Mouse (Mus musculus): ENCODE results near the gene Gm136. TPM values are rescaled to one million over a fixed set of nuclear protein-coding genes. Genes with fewer than 3 reads are reported as not detected.

Gene Gm136
- total and polyA plus RNA-seq, 2 experiments from 2014 or later: not detected

- Histone ChIP-seq H3K4me1 (ENCODE audit: insufficient read depth, low read length) (no peaks in the 10 kb centered on the region), H3K4me3 (ENCODE audit: low read length) (no peak overlapping the region), H3K27me3 (ENCODE audit: insufficient read depth, low read length) (no peaks in the 10 kb centered on the region), H3K27ac (no peak overlapping the region), H3K4me2 (ENCODE audit: low read depth, low read length) (no peak overlapping the region), H3K9me3 (ENCODE audit: low read length) (peaks cover 6% of the 10 kb centered on the region; the same call in 1 of the 2 replicates), H3K9ac (replicated peaks; ENCODE audit: low read length) (no peak overlapping the region), H3K36me3 (ENCODE audit: insufficient read depth, low read length) (no peaks in the 10 kb centered on the region)
- ATAC-seq (no peak), DNase-seq (ENCODE audit: low spot score) (no peak)
- 97% methylated on average over 12 of the region's 12 CpGs for WGBS
- no peak for TF ChIP-seq CTCF (IDR thresholded peaks at IDR 0.05; ENCODE audit: low read depth)
These were observed 36.6 kb downstream of the Gm136 start for GRCm38 (mm10) chr4:34719421-34719820.

- Histone ChIP-seq H3K27ac (no peak overlapping the region), H3K4me3 (ENCODE audit: low read length) (no peak overlapping the region), H3K9me3 (ENCODE audit: low read length) (no peaks in the 10 kb centered on the region), H3K4me1 (ENCODE audit: insufficient read depth, low read length) (no peaks in the 10 kb centered on the region), H3K27me3 (ENCODE audit: insufficient read depth, low read length) (no peaks in the 10 kb centered on the region), H3K36me3 (ENCODE audit: insufficient read depth, low read length) (no peaks in the 10 kb centered on the region), H3K9ac (replicated peaks; ENCODE audit: low read length) (no peak overlapping the region), H3K4me2 (ENCODE audit: low read depth, low read length) (no peak overlapping the region)
- TF ChIP-seq CTCF (IDR thresholded peaks at IDR 0.05; ENCODE audit: low read depth): no peak
- DNase-seq (ENCODE audit: low spot score) (no peak), ATAC-seq (no peak)
- WGBS: 98% methylated on average over 1 of the region's 1 CpGs
These were observed 41.0 kb downstream of the Gm136 start for GRCm38 (mm10) chr4:34715062-34715461.

GRCm38 (mm10) chr4:34708127-34708526 lies 47.9 kb downstream of the Gm136 start:
- H3K4me3 ChIP-seq (ENCODE audit: low read length): no peak overlapping the region
- H3K4me2 ChIP-seq (ENCODE audit: low read depth, low read length): no peak overlapping the region
- no peak overlapping the region for H3K9ac ChIP-seq (replicated peaks; ENCODE audit: low read length)
- no peak overlapping the region for H3K27ac ChIP-seq
- no peak for DNase-seq (ENCODE audit: low spot score)
- no peak for ATAC-seq
- H3K27me3 ChIP-seq (ENCODE audit: insufficient read depth, low read length): no peaks in the 10 kb centered on the region
- no peaks in the 10 kb centered on the region for H3K36me3 ChIP-seq (ENCODE audit: insufficient read depth, low read length)
- no peaks in the 10 kb centered on the region for H3K4me1 ChIP-seq (ENCODE audit: insufficient read depth, low read length)
- H3K9me3 ChIP-seq (ENCODE audit: low read length): no peaks in the 10 kb centered on the region
- TF ChIP-seq CTCF (IDR thresholded peaks at IDR 0.05; ENCODE audit: low read depth): no peak
- 78% methylated on average over 3 of the region's 3 CpGs for WGBS

GRCm38 (mm10) chr4:34707248-34707647 lies 48.8 kb downstream of the Gm136 start:
- no peak overlapping the region for H3K9ac ChIP-seq (replicated peaks; ENCODE audit: low read length)
- TF ChIP-seq CTCF (IDR thresholded peaks at IDR 0.05; ENCODE audit: low read depth): no peak
- H3K4me3 ChIP-seq (ENCODE audit: low read length): no peak overlapping the region
- H3K27ac ChIP-seq: no peak overlapping the region
- no peaks in the 10 kb centered on the region for H3K27me3 ChIP-seq (ENCODE audit: insufficient read depth, low read length)
- H3K9me3 ChIP-seq (ENCODE audit: low read length): no peaks in the 10 kb centered on the region
- H3K4me2 ChIP-seq (ENCODE audit: low read depth, low read length): no peak overlapping the region
- 70% methylated on average over 3 of the region's 3 CpGs for WGBS
- no peak for DNase-seq (ENCODE audit: low spot score)
- H3K36me3 ChIP-seq (ENCODE audit: insufficient read depth, low read length): no peaks in the 10 kb centered on the region
- no peak for ATAC-seq
- H3K4me1 ChIP-seq (ENCODE audit: insufficient read depth, low read length): no peaks in the 10 kb centered on the region

- DNase-seq (ENCODE audit: low spot score) (no peak), ATAC-seq (no peak)
- Histone ChIP-seq H3K4me2 (ENCODE audit: low read depth, low read length) (no peak overlapping the region), H3K9me3 (ENCODE audit: low read length) (no peaks in the 10 kb centered on the region), H3K27ac (no peak overlapping the region), H3K27me3 (ENCODE audit: insufficient read depth, low read length) (no peaks in the 10 kb centered on the region), H3K4me3 (ENCODE audit: low read length) (no peak overlapping the region), H3K9ac (replicated peaks; ENCODE audit: low read length) (no peak overlapping the region), H3K36me3 (ENCODE audit: insufficient read depth, low read length) (no peaks in the 10 kb centered on the region), H3K4me1 (ENCODE audit: insufficient read depth, low read length) (no peaks in the 10 kb centered on the region)
- no peak for TF ChIP-seq CTCF (IDR thresholded peaks at IDR 0.05; ENCODE audit: low read depth)
- WGBS: 73% methylated on average over 4 of the region's 4 CpGs
These were observed 53.0 kb downstream of the Gm136 start for GRCm38 (mm10) chr4:34703029-34703428.

- ATAC-seq (no peak), DNase-seq (ENCODE audit: low spot score) (no peak)
- no peaks in the 10 kb centered on the region for H3K27me3 ChIP-seq (ENCODE audit: insufficient read depth, low read length)
- no peak for TF ChIP-seq CTCF (IDR thresholded peaks at IDR 0.05; ENCODE audit: low read depth)
- H3K9me3 ChIP-seq (ENCODE audit: low read length): no peaks in the 10 kb centered on the region
- H3K4me2 ChIP-seq (ENCODE audit: low read depth, low read length): no peak overlapping the region
- H3K4me1 ChIP-seq (ENCODE audit: insufficient read depth, low read length): no peaks in the 10 kb centered on the region
- 97% methylated on average over 11 of the region's 11 CpGs for WGBS
- no peak overlapping the region for H3K9ac ChIP-seq (replicated peaks; ENCODE audit: low read length)
- H3K36me3 ChIP-seq (ENCODE audit: insufficient read depth, low read length): no peaks in the 10 kb centered on the region
- H3K27ac ChIP-seq: no peak overlapping the region
- no peak overlapping the region for H3K4me3 ChIP-seq (ENCODE audit: low read length)
These were observed 53.8 kb downstream of the Gm136 start for GRCm38 (mm10) chr4:34702231-34702630.

- Histone ChIP-seq H3K27me3 (ENCODE audit: insufficient read depth, low read length) (no peaks in the 10 kb centered on the region), H3K4me3 (ENCODE audit: low read length) (no peak overlapping the region), H3K4me2 (ENCODE audit: low read depth, low read length) (no peak overlapping the region), H3K27ac (no peak overlapping the region), H3K9ac (replicated peaks; ENCODE audit: low read length) (no peak overlapping the region), H3K9me3 (ENCODE audit: low read length) (no peaks in the 10 kb centered on the region), H3K36me3 (ENCODE audit: insufficient read depth, low read length) (no peaks in the 10 kb centered on the region), H3K4me1 (ENCODE audit: insufficient read depth, low read length) (no peaks in the 10 kb centered on the region)
- ATAC-seq (no peak), DNase-seq (ENCODE audit: low spot score) (peak; percentile 52)
- peak; percentile 63 for TF ChIP-seq CTCF (IDR thresholded peaks at IDR 0.05; ENCODE audit: low read depth)
- WGBS: 33% methylated on average over 5 of the region's 5 CpGs
These were observed 54.5 kb downstream of the Gm136 start for GRCm38 (mm10) chr4:34701528-34701927.

Other genes starting within 250 kb of the Gm136 start
- gene Akirin2, start 205.3 kb downstream of the Gm136 start, total RNA-seq (2014; rRNA removed): 75.7 and 82.1 TPM in 2 replicates
- 77.5 and 82.5 TPM in 2 replicates for gene Akirin2, start 205.3 kb downstream of the Gm136 start, polyA plus RNA-seq (2015; fragmentation: Nextera tagmentation; extraction: Ambion mirVana)
- gene Orc3, start 141.3 kb downstream of the Gm136 start, total RNA-seq (2014; rRNA removed): 68.0 and 68.9 TPM in 2 replicates
- 61.8 and 61.9 TPM in 2 replicates for gene Orc3, start 141.3 kb downstream of the Gm136 start, polyA plus RNA-seq (2015; fragmentation: Nextera tagmentation; extraction: Ambion mirVana)
- gene Rars2, start 141.3 kb downstream of the Gm136 start, total RNA-seq (2014; rRNA removed): 11.0 and 16.8 TPM in 2 replicates
- 45.8 and 46.5 TPM in 2 replicates for gene Rars2, start 141.3 kb downstream of the Gm136 start, polyA plus RNA-seq (2015; fragmentation: Nextera tagmentation; extraction: Ambion mirVana)
- 22.2 and 23.3 TPM in 2 replicates for gene Slc35a1, start 68.8 kb downstream of the Gm136 start, total RNA-seq (2014; rRNA removed)
- gene Slc35a1, start 68.8 kb downstream of the Gm136 start, polyA plus RNA-seq (2015; fragmentation: Nextera tagmentation; extraction: Ambion mirVana): 34.0 and 36.8 TPM in 2 replicates
- gene Cfap206, start 26.1 kb downstream of the Gm136 start, total RNA-seq (2014; rRNA removed): 2.2 and 9.7 TPM in 2 replicates
- 4.8 TPM in 2 replicates for gene Cfap206, start 26.1 kb downstream of the Gm136 start, polyA plus RNA-seq (2015; fragmentation: Nextera tagmentation; extraction: Ambion mirVana)
- 9.2 and 9.8 TPM in 2 replicates for gene Smim8, start 22.2 kb upstream of the Gm136 start, total RNA-seq (2014; rRNA removed)
- 57.4 and 58.5 TPM in 2 replicates for gene Smim8, start 22.2 kb upstream of the Gm136 start, polyA plus RNA-seq (2015; fragmentation: Nextera tagmentation; extraction: Ambion mirVana)
- 22.6 and 25.6 TPM in 2 replicates for gene Zfp292, start 126.7 kb upstream of the Gm136 start, total RNA-seq (2014; rRNA removed)
- 15.1 and 15.6 TPM in 2 replicates for gene Zfp292, start 126.7 kb upstream of the Gm136 start, polyA plus RNA-seq (2015; fragmentation: Nextera tagmentation; extraction: Ambion mirVana)
- gene Cga, start 137.5 kb upstream of the Gm136 start, total RNA-seq (2014; rRNA removed): not detected in 2 replicates
- not detected in 2 replicates for gene Cga, start 137.5 kb upstream of the Gm136 start, polyA plus RNA-seq (2015; fragmentation: Nextera tagmentation; extraction: Ambion mirVana)

All from hindbrain, postnatal 0 days (tissue).